Mouse (Mus musculus) spleen, adult 2 months (tissue): ENCODE data around the gene Col4a4. TPM values are rescaled to one million over a fixed set of nuclear protein-coding genes. Genes with fewer than 3 reads are reported as not detected.
A peak's percentile ranks its signal among the peaks of the same experiment; 100 is the strongest.

Experiments
- DNase-seq, 2 experiments: peaks; one replicate each; pipeline versions ENCODE4 v3.0.0 to v3.0.0-alpha.2; 2012 to 2021; ENCODE audit warnings: low spot score in 2 of 2, low read depth in 1 of 2
- H3K27ac ChIP-seq: fragments of 200-500 bp; 2 replicates; pipeline ENCODE4 v1.5.1; 2012; ENCODE audit warnings: low read length, inconsistent platforms; ENCODE audit not compliant: insufficient read depth
- H3K27me3 ChIP-seq: fragments of 200-500 bp; 2 replicates; pipeline ENCODE4 v1.6.1; 2012; ENCODE audit warnings: mild to moderate bottlenecking, moderate library complexity, low read length, inconsistent platforms; ENCODE audit not compliant: control insufficient read depth, insufficient read depth
- H3K36me3 ChIP-seq: fragments of 200-500 bp; 2 replicates; pipeline ENCODE4 v1.6.1; 2012; ENCODE audit warnings: mild to moderate bottlenecking, low read length, inconsistent platforms; ENCODE audit not compliant: control insufficient read depth, insufficient read depth
- H3K4me1 ChIP-seq: fragments of 200-500 bp; 2 replicates; pipeline ENCODE4 v1.6.1; 2011; ENCODE audit warnings: inconsistent platforms; ENCODE audit not compliant: control insufficient read depth, insufficient read depth, insufficient read length
- H3K4me3 ChIP-seq: fragments of 200-500 bp; 2 replicates; pipeline ENCODE4 v1.5.1; 2011; ENCODE audit warnings: mild to moderate bottlenecking, inconsistent platforms; ENCODE audit not compliant: insufficient read depth, insufficient read length; ENCODE audit errors: extremely low read depth
- CTCF ChIP-seq: fragments of 200-500 bp; IDR thresholded peaks from 2 replicates; pipeline ENCODE4 v1.5.1; 2011; ENCODE audit warnings: mild to moderate bottlenecking, inconsistent platforms; ENCODE audit not compliant: insufficient read depth, insufficient read length, insufficient replicate concordance; ENCODE audit errors: extremely low read depth
- POLR2A ChIP-seq: fragments of 200-500 bp; IDR thresholded peaks from 2 replicates; pipeline ENCODE4 v1.6.1; 2011; ENCODE audit warnings: low read depth, low read length, inconsistent platforms
- WGBS: fragments of 180-500 bp; shearing (Covaris S2); methylation state at CpG from one replicate; pipeline ENCODE4 v1.1.7; 2018; 5-methylcytosine and 5-hydroxymethylcytosine counted together
- polyA plus RNA-seq: library from polyadenylated mRNA; depleted of rRNA; stranded (reverse); fragments of >200 nt; gene quantifications from 2 replicates; pipeline ENCODE4 v1.2.3, GENCODE M21; 2012

The Col4a4 gene
- polyA plus RNA-seq, 1 experiment = 0.07 TPM

DNA sequence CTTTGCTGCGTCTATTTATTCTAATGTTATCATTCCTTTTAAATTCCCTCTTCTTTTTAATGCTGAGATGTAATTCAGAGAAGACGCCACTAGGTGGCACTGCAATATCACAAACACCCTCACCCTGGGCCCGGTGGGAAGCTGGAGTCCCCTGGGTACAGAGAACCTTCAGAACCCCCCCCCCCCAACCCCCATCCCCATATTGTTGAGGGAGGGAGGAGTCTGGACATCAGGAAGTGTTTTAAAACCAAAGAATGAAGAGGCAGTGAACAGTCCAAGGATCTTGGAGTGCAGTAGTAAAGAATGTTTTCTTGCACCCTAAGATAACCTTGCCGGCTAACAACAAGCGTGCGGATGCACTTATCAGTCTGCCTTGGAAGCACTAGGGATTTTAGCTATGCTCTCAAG, 32.2 kb downstream of the Col4a4 start:
- TF ChIP-seq CTCF (peak; percentile 32; the same call in 1 of the 2 replicates), POLR2A (no peak)
- WGBS = 46% methylated on average over 6 of the region's 6 CpGs
- Histone ChIP-seq H3K36me3 (no peaks in the 10 kb centered on the region), H3K27ac (no peak overlapping the region), H3K4me3 (no peak overlapping the region), H3K4me1 (no peaks in the 10 kb centered on the region), H3K27me3 (no peaks in the 10 kb centered on the region)
- no peak for DNase-seq

DNA sequence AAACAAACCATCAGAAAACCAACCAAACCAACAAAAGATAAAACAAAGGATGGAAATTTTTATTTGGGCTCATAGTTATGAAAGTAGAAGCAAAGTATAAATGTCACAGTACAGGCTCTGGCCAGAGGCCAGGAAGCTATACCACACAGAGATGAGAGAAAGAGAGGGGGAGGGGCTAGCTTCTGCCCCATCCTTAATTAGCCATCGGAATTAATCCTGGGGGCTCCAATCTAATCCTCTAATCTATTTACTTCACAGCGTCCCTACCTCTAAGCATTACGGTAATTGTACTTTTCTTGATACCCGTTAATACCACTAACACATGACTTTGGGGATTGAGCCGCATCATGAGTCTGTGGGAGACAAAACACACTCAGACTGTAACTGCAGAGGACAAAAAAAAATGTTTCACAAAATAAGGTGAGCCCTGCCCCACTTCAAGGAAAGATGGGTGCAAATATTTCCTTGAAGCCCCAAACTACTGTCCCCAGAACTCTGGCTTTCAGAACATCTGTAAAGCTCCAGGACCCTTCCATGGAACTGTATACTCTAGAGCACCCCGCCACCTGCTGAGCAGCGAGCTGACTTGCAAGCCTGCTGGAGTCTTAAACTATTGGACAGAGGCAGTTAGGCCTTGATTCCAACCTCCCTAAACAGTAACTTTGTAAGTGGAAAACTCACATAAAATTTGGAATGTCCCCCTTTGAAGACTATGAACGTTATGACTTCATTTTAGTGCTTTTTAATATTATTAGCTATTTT, 41.3 kb downstream of the Col4a4 start:
- no peak overlapping the region for H3K4me3 ChIP-seq
- no peak overlapping the region for H3K27ac ChIP-seq
- WGBS = 88% methylated on average over 8 of the region's 8 CpGs
- no peaks in the 10 kb centered on the region for H3K27me3 ChIP-seq
- H3K36me3 ChIP-seq = no peaks in the 10 kb centered on the region
- H3K4me1 ChIP-seq = no peaks in the 10 kb centered on the region
- TF ChIP-seq CTCF = no peak
- no peak for TF ChIP-seq POLR2A
- DNase-seq = no peak

DNA sequence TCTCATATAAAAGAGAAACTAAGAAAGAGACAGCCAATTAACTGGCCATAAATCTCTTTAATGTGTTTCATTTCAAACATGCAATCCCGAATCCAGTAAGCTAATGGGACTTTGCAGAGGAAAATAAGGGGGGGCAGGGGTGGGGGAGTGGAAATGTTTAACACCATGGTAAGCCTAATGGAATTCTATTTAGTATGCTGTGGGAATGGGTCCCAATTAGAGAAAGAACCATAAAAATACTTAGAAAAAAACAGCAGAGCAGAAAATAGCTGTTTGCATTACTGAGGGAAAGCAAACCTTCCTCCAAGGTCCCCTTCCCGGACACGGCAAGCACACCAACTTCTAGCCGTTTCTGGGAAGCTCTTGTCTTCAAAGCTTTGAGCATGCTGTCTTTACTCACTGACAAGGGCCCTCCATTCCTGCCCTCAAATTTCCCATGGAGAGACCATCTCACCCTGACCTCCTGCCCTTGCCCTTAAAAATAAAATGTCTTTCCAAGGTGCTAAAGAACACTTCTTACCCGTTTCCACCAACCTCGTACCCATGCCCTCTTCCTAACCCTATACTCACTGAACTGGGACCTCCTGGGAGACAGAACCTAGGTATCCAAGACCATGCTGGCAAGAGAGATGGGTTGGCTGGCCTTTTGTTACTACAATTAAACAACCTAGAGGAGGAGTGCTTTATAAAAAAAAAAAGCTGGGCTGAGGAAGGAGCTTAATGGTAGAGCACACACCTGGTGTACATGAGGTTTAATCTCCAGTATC, 42.0 kb downstream of the Col4a4 start:
- H3K4me1 ChIP-seq = no peaks in the 10 kb centered on the region
- no peaks in the 10 kb centered on the region for H3K27me3 ChIP-seq
- no peak overlapping the region for H3K4me3 ChIP-seq
- TF ChIP-seq POLR2A = no peak
- 78% methylated on average over 6 of the region's 6 CpGs for WGBS
- no peak overlapping the region for H3K27ac ChIP-seq
- no peak for DNase-seq
- no peaks in the 10 kb centered on the region for H3K36me3 ChIP-seq

DNA sequence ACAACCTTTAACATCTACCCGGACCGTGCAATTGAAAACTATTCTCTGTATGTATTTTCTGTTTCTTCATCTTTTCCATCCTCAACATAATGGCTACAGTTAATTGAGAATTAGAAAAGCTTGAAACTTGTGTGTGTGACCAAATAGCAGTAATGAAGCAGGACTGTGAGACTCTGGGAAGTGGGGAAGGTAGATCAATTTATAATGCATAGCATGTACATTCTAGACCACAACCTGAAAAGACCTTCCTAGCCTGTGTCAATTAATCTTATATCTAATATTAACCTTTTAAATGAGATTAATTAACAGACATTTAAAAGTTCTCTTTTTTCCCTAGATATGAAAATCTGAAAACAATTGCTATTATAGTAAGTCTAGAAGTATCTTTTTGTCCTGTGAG, 42.7 kb downstream of the Col4a4 start:
- Histone ChIP-seq H3K36me3 (no peaks in the 10 kb centered on the region), H3K4me1 (no peaks in the 10 kb centered on the region), H3K27ac (no peak overlapping the region), H3K4me3 (no peak overlapping the region), H3K27me3 (no peaks in the 10 kb centered on the region)
- DNase-seq = no peak
- TF ChIP-seq POLR2A (no peak), CTCF (no peak)
- WGBS = 91% methylated on average over 2 of the region's 2 CpGs

DNA sequence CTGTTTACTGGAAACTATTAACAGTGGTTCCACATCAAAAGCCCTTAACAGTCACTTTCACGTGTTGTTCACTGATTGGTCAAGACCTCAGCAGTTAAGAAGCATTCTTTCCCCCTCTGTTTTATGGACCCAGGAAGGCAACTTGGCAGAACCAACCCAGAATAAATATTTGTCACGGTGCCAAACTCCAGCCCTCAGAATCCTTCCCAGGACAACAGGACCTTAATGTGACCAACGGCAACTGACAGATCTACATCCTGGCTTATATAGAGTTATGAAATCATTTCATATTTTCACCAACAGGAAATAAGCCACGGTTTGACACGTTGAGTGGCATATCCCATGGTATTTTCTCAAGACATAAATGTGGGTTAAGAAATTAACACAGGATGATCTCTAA, 46.6 kb downstream of the Col4a4 start:
- TF ChIP-seq CTCF (no peak), POLR2A (no peak)
- no peak overlapping the region for H3K27ac ChIP-seq
- H3K4me1 ChIP-seq = no peaks in the 10 kb centered on the region
- H3K27me3 ChIP-seq = no peaks in the 10 kb centered on the region
- no peak overlapping the region for H3K4me3 ChIP-seq
- no peaks in the 10 kb centered on the region for H3K36me3 ChIP-seq
- WGBS = 61% methylated on average over 5 of the region's 5 CpGs
- DNase-seq = no peak

DNA sequence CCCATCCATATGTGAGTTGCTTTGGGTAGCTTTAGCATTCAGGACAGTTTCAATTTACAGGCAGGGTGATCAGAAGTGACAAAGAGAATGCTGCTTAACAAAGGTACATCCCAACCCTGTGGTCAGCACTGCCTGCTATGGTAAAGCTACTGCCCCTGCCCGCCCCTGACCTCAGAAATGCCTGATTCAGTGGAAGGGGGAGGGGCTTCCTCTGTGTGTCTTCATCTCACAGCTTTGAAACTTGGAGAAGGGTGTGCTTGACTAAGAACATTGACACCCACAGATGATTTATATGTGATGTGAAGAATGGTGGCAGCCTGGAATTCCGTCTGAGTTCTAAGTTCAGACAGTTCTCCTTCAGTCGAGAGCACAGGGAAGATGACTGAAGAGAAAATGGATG, 48.8 kb downstream of the Col4a4 start:
- DNase-seq = no peak
- Histone ChIP-seq H3K27me3 (no peaks in the 10 kb centered on the region), H3K27ac (no peak overlapping the region), H3K36me3 (no peaks in the 10 kb centered on the region), H3K4me1 (no peaks in the 10 kb centered on the region), H3K4me3 (no peak overlapping the region)
- 79% methylated on average over 3 of the region's 3 CpGs for WGBS
- TF ChIP-seq CTCF (no peak), POLR2A (no peak)

DNA sequence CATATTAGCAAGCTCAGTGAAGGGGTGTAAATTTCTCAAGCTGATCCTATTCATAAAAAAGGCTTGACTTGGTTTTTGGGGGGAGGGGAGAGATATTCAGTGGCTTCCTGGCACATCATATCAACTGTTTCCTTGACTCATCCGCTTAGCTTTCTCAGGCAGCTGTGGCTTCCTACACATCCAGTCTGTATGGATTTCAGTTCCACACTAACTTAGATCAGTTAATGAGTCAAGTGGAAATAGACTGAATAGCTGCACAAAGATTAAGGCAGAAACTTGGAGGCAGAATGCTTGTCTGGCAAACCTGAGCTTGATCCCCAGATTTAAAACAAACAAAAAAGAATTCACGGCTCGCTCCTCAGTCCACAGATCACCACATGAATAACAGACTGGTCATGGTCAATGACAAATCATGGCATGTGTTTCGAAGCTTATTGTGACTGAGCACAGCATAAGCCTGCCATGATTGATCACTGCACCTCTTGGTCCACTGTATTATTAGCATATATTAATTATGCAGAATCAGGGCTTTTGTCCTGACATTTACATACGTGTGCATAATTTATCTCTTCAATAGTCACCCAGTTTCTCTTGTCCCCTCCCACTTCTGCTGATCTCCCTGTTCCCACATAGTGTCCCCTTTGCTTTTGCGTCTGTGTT, 50.0 kb downstream of the Col4a4 start:
- 89% methylated on average over 6 of the region's 6 CpGs for WGBS

More for the DNA sequence above, 50.0 kb downstream of the Col4a4 start:
- TF ChIP-seq CTCF (no peak), POLR2A (no peak)
- Histone ChIP-seq H3K4me3 (no peak overlapping the region), H3K4me1 (no peaks in the 10 kb centered on the region), H3K27ac (no peak overlapping the region), H3K27me3 (no peaks in the 10 kb centered on the region), H3K36me3 (no peaks in the 10 kb centered on the region)
- no peak for DNase-seq
